Mouse (Mus musculus) c-Kit-positive CD71-positive TER-119-positive erythroid progenitor cells, embryonic 14.5 days (primary cell): ENCODE data around the gene Psmd7.
A peak's percentile ranks its signal among the peaks of the same experiment; 100 is the strongest.

Source experiments
- DNase-seq: peaks from one replicate; pipeline ENCODE4 v3.0.0-alpha.2; 2013; ENCODE audit warnings: low spot score

The Psmd7 gene

DNA sequence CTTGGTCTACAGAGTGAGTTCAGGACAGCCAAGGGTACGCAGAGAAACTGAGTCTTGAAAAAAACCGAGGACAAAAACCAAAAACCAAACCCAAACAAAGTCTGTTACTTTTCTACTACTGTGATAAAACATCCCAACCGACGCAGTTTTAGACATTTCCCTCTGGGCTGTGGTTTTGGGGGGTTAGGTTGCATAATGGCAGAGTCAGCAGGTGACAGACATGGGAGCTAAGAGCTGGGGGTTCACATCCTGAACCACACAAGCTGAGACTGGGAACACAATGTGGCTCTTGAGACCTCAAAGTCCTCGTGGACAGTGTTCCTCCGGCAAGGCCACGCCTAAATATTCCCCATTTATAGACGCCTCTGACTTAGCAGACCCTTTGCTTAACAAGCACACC is 10.1 kb downstream of the Psmd7 start:
- no peak for DNase-seq

DNA sequence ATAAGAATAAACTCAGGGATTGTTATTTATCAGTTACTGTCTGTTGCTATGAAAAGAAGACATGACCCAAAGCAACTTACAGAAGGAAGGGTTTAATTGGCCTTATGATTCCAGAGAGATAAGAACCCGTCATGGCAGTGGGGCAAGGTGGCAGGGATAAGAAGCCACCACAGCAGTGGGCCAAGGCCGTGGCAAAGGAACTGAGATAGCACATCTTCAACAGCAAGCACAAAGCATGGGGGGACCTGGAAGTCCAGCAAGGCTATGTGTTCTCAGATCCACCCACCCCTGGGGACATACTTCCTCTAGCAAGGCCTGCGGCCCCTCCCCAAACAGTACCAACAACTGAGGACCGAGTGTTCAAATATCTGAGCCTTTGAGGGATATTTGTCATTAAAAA is 10.6 kb downstream of the Psmd7 start:
- DNase-seq, result peak; percentile 68

- peak; percentile 89 for DNase-seq
Measured at GRCm38 (mm10) chr8:107576702-107577101, 11.6 kb downstream of the Psmd7 start.

DNA sequence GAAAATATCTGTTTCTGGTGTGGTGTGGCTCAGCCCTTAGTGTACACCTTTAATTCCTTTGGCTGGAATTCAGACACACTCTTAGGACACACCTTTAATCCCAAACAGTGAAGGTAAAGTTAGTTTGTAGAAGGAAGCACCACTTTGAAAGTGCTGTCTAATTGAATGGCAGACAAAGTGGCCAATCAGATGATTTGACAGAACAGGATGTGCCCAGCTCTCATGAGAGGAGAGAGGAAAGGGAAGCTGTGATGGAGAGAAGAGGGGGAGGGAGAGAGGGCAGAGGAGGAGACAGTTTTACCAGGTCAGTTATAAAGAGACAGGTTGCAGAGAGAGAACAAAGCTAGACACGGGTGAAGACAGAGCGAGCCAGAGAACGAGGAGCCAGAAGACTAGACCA is 13.5 kb downstream of the Psmd7 start:
- DNase-seq, result no peak

- DNase-seq, result peak; percentile 73
Measured at GRCm38 (mm10) chr8:107572497-107572896, 15.8 kb downstream of the Psmd7 start.

DNA sequence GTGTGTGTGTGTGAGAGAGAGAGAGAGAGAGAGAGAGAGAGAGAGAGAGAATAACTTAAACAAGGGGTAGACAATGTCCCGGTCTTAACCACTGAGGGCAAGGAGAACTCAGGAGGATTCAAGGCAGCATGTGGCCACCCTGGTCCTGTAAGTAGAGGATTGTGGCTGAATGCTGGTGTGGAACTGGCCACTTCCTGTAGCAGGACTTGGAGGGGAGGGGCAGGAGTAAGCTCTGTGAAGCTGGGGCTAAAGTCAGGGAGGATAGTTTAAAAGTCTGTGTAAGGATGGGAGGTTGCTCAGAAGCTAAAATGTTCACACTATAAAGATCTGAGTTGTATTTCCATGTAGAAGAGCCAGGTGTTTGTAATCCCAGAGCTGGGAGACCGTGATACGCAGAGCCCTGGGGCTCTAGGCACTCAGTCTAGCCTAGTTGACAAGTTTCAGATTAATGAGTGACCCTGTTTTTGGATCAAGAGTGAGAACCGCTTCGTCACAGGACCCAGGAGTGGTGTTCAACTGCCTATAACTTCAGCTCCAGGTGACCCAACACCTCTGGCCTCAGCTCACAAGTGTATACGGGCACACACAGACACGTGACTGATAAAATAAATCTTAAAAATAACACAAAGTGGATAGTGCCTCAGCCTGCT is 16.7 kb downstream of the Psmd7 start:
- DNase-seq, result no peak

DNA sequence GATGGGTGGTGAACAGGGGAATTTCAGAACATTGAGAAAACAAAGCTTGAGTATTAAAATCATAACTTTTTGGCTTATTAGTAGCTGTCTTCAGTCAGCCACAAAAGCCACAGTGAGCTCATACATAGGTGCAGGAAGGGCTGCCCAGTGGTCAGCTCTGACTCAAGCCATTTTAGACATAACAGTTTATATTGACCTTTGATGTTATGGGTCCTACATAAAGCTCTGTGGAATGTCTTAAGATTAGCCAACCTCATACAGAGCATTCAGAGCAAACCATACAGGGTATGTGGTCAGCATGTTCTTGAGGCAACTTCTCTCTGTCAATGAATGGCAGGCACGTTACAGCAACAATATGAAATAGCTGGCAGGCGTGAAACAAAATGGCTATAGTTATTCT is 17.2 kb downstream of the Psmd7 start:
- DNase-seq, result no peak

- DNase-seq, result no peak
Measured at GRCm38 (mm10) chr8:107562164-107562563, 26.1 kb downstream of the Psmd7 start.

GRCm38 (mm10) chr8:107560820-107561536 is 27.3 kb downstream of the Psmd7 start:
- no peak for DNase-seq

DNA sequence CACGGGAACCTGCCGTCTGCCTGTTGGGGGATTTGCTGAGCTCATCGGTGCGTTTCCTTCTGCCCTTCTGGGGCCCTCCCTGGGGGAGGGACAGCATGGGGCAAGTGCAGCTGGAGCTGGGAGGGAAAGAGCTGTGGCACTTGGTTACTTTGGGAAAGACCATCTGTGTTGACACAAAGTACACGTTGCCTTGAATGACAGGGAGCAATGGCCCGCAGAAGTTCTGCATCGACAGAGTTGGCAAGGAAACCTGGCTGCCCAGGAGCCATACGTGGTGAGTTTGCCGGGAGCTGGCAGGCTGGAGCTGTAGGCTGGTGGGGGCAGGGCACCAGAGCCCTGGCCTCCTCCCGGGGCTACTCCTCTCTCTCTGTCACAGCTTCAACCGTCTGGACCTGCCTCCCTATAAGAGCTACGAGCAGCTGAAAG is 31.7 kb downstream of the Psmd7 start:
- no peak for DNase-seq

DNA sequence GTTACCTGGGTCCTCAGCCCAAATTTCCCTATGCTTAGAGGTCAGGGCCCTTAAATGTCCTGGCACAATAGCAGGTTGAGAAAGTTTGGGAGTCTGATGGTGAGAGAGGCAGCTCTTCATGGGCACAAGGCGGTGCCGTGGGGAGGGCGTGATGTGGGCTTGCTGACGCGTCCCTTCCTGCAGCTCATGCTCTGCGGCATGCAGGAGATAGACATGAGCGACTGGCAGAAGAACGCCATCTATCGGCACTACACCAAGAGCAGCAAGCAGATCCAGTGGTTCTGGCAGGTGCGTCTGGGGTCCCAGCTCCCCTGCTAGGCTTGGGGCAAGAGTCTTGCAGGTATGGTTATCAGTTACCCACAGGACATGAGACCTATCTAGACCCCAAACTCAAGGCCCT is 33.0 kb downstream of the Psmd7 start:
- no peak for DNase-seq

GRCm38 (mm10) chr8:107552234-107552633 is 36.0 kb downstream of the Psmd7 start:
- DNase-seq, result no peak

DNA sequence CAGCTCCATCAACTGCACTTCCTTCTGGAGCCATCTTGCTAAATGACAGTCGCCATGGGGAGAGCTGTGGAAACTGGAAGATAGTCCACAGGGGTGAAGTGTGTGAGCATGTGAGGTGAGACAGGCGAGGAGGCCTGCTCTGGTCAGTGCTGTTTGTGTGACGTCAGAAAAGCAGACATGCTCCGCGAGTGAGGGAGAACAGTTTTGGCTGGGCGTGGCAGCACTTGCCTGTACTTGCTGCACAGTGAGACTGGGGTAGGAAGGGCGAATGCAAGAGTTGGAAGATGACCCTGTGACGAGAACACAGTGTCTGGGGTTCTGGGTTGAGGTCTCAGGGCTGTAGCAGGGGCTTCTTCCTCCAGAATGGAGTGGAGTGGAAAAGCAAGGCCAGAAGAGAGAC is 41.4 kb downstream of the Psmd7 start:
- DNase-seq, result no peak

- DNase-seq, result no peak
Measured at GRCm38 (mm10) chr8:107546154-107546553, 42.1 kb downstream of the Psmd7 start.

DNA sequence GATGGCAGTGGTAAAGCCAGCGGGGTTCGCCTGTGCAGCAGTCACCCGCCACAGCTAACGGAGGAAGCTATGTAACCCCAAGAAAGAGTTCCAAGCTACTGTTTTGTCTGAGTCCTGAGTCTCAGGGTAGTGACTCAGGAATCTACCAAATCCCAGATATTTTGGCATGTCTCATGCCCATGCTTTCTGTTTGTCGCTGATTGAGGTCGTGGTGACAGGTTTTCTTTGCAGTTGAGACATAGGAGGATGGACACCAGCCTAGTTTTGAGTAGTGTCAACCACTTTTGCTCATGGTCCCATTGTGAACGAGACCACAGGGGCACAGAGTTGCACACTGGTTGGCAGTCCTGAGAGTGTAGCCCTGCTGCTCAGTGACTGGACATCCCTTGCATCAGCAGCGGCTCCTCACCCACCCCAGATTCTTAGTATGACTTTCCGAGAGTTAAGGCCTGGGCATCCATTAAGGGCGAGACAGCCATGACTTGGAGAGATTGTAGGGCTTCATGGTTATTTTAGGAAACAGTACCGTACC is 42.6 kb downstream of the Psmd7 start:
- DNase-seq, result no peak

DNA sequence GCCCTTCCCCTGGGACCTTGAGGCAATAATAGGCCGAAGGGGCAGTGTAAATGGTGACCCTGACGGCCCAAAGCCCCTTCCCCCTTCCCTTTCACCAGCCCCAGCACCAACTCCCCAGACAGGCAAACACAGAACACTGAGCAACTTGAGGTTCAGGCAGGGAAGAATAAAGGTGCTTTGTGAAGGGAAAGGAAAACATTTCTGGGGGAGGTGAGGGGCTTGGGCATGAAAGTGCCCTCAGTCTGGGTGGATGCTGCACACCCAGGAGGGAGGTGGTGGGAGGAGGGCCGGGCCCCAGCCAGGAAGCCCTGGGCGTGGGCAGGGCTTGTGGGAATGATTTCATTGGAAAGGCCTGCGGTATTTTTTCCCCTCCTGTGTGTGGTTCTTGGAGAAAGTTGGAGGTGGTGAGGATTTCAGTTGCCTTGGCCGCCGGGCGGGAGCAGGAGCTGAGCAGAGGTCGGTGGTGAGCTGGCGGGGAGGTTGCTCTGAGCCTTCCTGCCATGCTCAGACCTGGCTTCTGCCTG is 43.6 kb downstream of the Psmd7 start:
- DNase-seq, result no peak

GRCm38 (mm10) chr8:107544211-107544610 is 44.1 kb downstream of the Psmd7 start:
- no peak for DNase-seq

GRCm38 (mm10) chr8:107543714-107544113 is 44.5 kb downstream of the Psmd7 start:
- no peak for DNase-seq

GRCm38 (mm10) chr8:107542151-107542550 is 46.1 kb downstream of the Psmd7 start:
- no peak for DNase-seq

- DNase-seq, result no peak
Measured at GRCm38 (mm10) chr8:107541369-107541768, 46.9 kb downstream of the Psmd7 start.

DNA sequence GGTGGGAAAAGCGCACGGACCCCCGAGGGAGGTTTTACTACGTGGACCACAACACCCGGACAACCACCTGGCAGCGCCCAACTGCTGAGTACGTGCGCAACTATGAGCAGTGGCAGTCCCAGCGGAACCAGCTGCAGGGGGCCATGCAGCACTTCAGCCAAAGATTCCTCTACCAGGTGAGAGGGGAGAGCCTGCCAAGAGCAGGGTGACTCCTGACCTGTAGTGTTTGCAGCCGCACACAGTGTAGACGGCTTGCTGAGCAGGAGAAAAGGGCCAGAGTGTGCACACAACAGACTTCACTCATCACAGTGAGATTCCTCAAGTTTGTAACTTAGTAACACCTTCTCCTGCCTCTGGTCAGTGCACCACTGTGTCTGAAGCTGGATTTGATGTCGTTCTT is 47.6 kb downstream of the Psmd7 start:
- DNase-seq, result no peak

DNA sequence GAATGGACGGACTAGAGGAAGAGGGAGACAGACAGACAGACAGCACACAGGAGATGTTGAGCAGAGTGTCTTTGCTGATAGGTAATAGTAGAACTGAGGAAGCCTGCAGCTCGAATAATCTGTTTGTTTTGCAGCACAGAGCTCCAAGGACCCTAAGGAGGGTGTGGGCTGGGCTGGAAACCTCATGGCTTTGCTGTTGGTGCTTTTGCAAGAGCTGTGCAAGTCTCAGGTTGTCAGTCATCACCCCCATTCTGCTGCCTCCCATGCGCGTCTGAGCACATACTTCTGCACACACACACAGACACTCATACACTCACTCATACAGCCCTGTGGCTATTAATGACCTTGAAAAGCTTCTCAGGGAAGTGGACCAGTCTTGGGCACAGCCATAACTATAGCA is 50.8 kb downstream of the Psmd7 start:
- DNase-seq, result no peak
